9 mouse cellular contexts compared by ENCODE assay signal in genomic region chr6:38926135-38926962, GRCm38 (mm10). TPM values are rescaled to one million over a fixed set of nuclear protein-coding genes. Genes with fewer than 3 reads are reported as not detected.
DNase-seq lines count a peak whose midpoint lies in the region; ATAC-seq and TF ChIP-seq lines count a peak whose summit lies in the region.
"Had no signal": no experiment of that assay in that cellular context is flagged by ENCODE, and none has a peak within 500 bp of the region (broad histone marks: within the 10 kb centered on the region; RNA-seq: fewer than 3 reads in every experiment).

No protein-coding gene starts in this region.

- peak overlapping the region; percentile 39; the same call in 1 of the 2 replicates for H3K9ac ChIP-seq in intestine, embryonic 16.5 days (ENCODE audit: low read depth, low read length)
- H3K9ac ChIP-seq in neural tube, embryonic 15.5 days (replicated peaks) = 0 out of 2 replicates have a peak overlapping the region, but pooled peaks have one; percentile 8

- 56% methylated on average over 28 of the region's 28 CpGs for WGBS in intestine, embryonic 16.5 days
- 51% methylated on average over 28 of the region's 28 CpGs for WGBS in neural tube, embryonic 15.5 days

- H3K27ac ChIP-seq in intestine, embryonic 16.5 days (ENCODE audit: low read length) = peak overlapping the region; percentile 57
- peak overlapping the region; percentile 57 for H3K27ac ChIP-seq in neural tube, embryonic 15.5 days (replicated peaks)
- no peak overlapping the region for H3K27ac ChIP-seq in layer of hippocampus, adult 2 months

- H3K9me3 ChIP-seq in intestine, embryonic 16.5 days (ENCODE audit: control insufficient read depth, low read length) = no peaks in the 10 kb centered on the region
- no peaks in the 10 kb centered on the region for H3K9me3 ChIP-seq in neural tube, embryonic 15.5 days (replicated peaks)

- H3K4me1 ChIP-seq in intestine, embryonic 16.5 days (ENCODE audit: control insufficient read depth, insufficient read depth, low read length) = peaks cover 11% of the 10 kb centered on the region; the same call in 1 of the 2 replicates
- H3K4me1 ChIP-seq in neural tube, embryonic 15.5 days = peaks cover 13% of the 10 kb centered on the region

- 0 out of 2 replicates have a peak overlapping the region, but pooled peaks have one; percentile 3 for H3K4me3 ChIP-seq in intestine, embryonic 16.5 days (ENCODE audit: low read length)
- H3K4me3 ChIP-seq in neural tube, embryonic 15.5 days (replicated peaks) = peak overlapping the region; percentile 2; the same call in 1 of the 2 replicates
- H3K4me3 ChIP-seq in layer of hippocampus, adult 2 months = no peak overlapping the region

- no peaks in the 10 kb centered on the region for H3K27me3 ChIP-seq in intestine, embryonic 16.5 days (replicated peaks; ENCODE audit: control insufficient read depth, insufficient read depth, low read length)
- no peaks in the 10 kb centered on the region for H3K27me3 ChIP-seq in neural tube, embryonic 15.5 days (replicated peaks)
- H3K27me3 ChIP-seq: CH12.LX had no signal

- DNase-seq in cerebellum, postnatal 10 days = peak; percentile 25 to 38
- no peak for DNase-seq in cerebellum, adult 11 months
- DNase-seq in urinary bladder, postnatal 14 days (ENCODE audit: low spot score) = peak; percentile 18
- DNase-seq in urinary bladder, postnatal 36 days (ENCODE audit: low spot score in 2 of 2) = no peak
- no peak for DNase-seq in layer of hippocampus, adult 2 months (ENCODE audit: low spot score in 2 of 2)
- DNase-seq in thymus, adult 18-20 months = no peak

- no peak for TF ChIP-seq CTCF in layer of hippocampus, adult 2 months (conservative IDR thresholded peaks at IDR 0.05)

- no peaks in the 10 kb centered on the region for H3K36me3 ChIP-seq in intestine, embryonic 16.5 days (ENCODE audit: control insufficient read depth, insufficient read depth, low read length)
- no peaks in the 10 kb centered on the region for H3K36me3 ChIP-seq in neural tube, embryonic 15.5 days

- ATAC-seq in intestine, embryonic 16.5 days = no peak
- peak; percentile 62 for ATAC-seq in neural tube, embryonic 15.5 days (ENCODE audit: low FRiP score)

- H3K4me2 ChIP-seq in intestine, embryonic 16.5 days (ENCODE audit: low read depth, low read length) = peak overlapping the region; percentile 33
- peak overlapping the region; percentile 41 for H3K4me2 ChIP-seq in neural tube, embryonic 15.5 days

RNA-seq across cellular contexts. Expression of gene Hipk2, which starts 50.4 kb away (rescaled TPM):
- polyA plus RNA-seq in intestine, embryonic 16.5 days (2015; fragmentation: Nextera tagmentation; extraction: Ambion mirVana) = 16.2 and 18.7 TPM in 2 replicates
- 32.9 and 33.0 TPM in 2 replicates for polyA plus RNA-seq in neural tube, embryonic 15.5 days (2015; fragmentation: Nextera tagmentation; extraction: Ambion mirVana)
- 10 to 100 TPM; 55.9 to 59.9 TPM for total RNA-seq in layer of hippocampus, adult 2 months (2021)

RNA-seq across cellular contexts. Expression of gene Tbxas1, which starts 51.1 kb away (rescaled TPM):
- polyA plus RNA-seq in intestine, embryonic 16.5 days (2015; fragmentation: Nextera tagmentation; extraction: Ambion mirVana) = 4.3 and 4.8 TPM in 2 replicates
- polyA plus RNA-seq in neural tube, embryonic 15.5 days (2015; fragmentation: Nextera tagmentation; extraction: Ambion mirVana) = 2.4 and 2.5 TPM in 2 replicates
- 1 to 10 TPM; 2.8 TPM for total RNA-seq in layer of hippocampus, adult 2 months (2021)
- total RNA-seq: CH12.LX had no signal

Comparison
In these comparisons a context has a peak if more than half of its experiments do, and no peak if none do; other contexts are left out.
1. DNase-seq: peak in cerebellum, postnatal 10 days (2 of 2) and urinary bladder, postnatal 14 days (single experiment); none in cerebellum, adult 11 months (single experiment), urinary bladder, postnatal 36 days (0 of 2), layer of hippocampus, adult 2 months (0 of 2) and thymus, adult 18-20 months (0 of 2).